Mouse (Mus musculus) B cell, adult 67 days (primary cell): Measurements from ENCODE around the gene Bmp2k. TPM values are rescaled to one million over a fixed set of nuclear protein-coding genes. Genes with fewer than 3 reads are reported as not detected.

Experiments used
- total RNA-seq, 2 experiments: library from RNA; stranded (reverse); gene quantifications; 4 replicates each; pipeline ENCODE4 v1.2.4; 2023

The Bmp2k gene
- 100 to 1,000 TPM; 116 to 126 TPM for total RNA-seq

GRCm38 (mm10) chr5:96997310-96997801, at the start of gene Bmp2k:
Gene Bmp2k, plus strand, starts transcription at chr5:96997689.

GRCm38 (mm10) chr5:97111207-97111910, 113.9 kb downstream of the Bmp2k start, which contains the start of gene Paqr3:
Gene Paqr3, minus strand, starts transcription at chr5:97111596.

Other genes with a start within 250 kb of the Bmp2k start
- gene Anxa3, start 204.3 kb upstream of the Bmp2k start, total RNA-seq = not detected
- 10 to 100 TPM; 12.2 to 12.7 TPM for gene Paqr3, start 113.9 kb downstream of the Bmp2k start, total RNA-seq